Mouse (Mus musculus): ENCODE data around the gene Foxr1. TPM values are rescaled to one million over a fixed set of nuclear protein-coding genes. Genes with fewer than 3 reads are reported as not detected.

Gene Foxr1
- total RNA-seq, 2 experiments from 2014 or later = not detected

Other genes starting within 250 kb of the Foxr1 start
- gene Cbl, start 207.1 kb downstream of the Foxr1 start, total RNA-seq (2015) = 106 and 109 TPM in 2 replicates
- 28.9 and 45.7 TPM in 2 replicates for gene Cbl, start 207.1 kb downstream of the Foxr1 start, total RNA-seq (2017)
- not detected in 2 replicates for gene Ccdc153, start 200.5 kb downstream of the Foxr1 start, total RNA-seq (2015)
- gene Ccdc153, start 200.5 kb downstream of the Foxr1 start, total RNA-seq (2017) = not detected in 2 replicates
- gene Pdzd3, start 189.7 kb downstream of the Foxr1 start, total RNA-seq (2015) = 0.35 and 0.54 TPM in 2 replicates
- not detected in 2 replicates for gene Pdzd3, start 189.7 kb downstream of the Foxr1 start, total RNA-seq (2017)
- gene Nlrx1, start 172.5 kb downstream of the Foxr1 start, total RNA-seq (2015) = 4.1 and 4.7 TPM in 2 replicates
- 3.4 and 8.3 TPM in 2 replicates for gene Nlrx1, start 172.5 kb downstream of the Foxr1 start, total RNA-seq (2017)
- gene Abcg4, start 152.5 kb downstream of the Foxr1 start, total RNA-seq (2015) = 3.9 and 7.4 TPM in 2 replicates
- 1.6 and 2.5 TPM in 2 replicates for gene Abcg4, start 152.5 kb downstream of the Foxr1 start, total RNA-seq (2017)
- 13.4 and 17.6 TPM in 2 replicates for gene Hinfp, start 135.5 kb downstream of the Foxr1 start, total RNA-seq (2015)
- 17.4 and 20.4 TPM in 2 replicates for gene Hinfp, start 135.5 kb downstream of the Foxr1 start, total RNA-seq (2017)
- gene C2cd2l, start 120.9 kb downstream of the Foxr1 start, total RNA-seq (2015) = 3.9 and 13.2 TPM in 2 replicates
- 2.4 and 5.3 TPM in 2 replicates for gene C2cd2l, start 120.9 kb downstream of the Foxr1 start, total RNA-seq (2017)
- gene Dpagt1, start 115.1 kb downstream of the Foxr1 start, total RNA-seq (2015) = 50.3 and 54.8 TPM in 2 replicates
- gene Dpagt1, start 115.1 kb downstream of the Foxr1 start, total RNA-seq (2017) = 18.9 and 21.0 TPM in 2 replicates
- gene H2afx, start 106.4 kb downstream of the Foxr1 start, total RNA-seq (2015) = 109 and 111 TPM in 2 replicates
- 270 and 329 TPM in 2 replicates for gene H2afx, start 106.4 kb downstream of the Foxr1 start, total RNA-seq (2017)
- gene Hmbs, start 96.9 kb downstream of the Foxr1 start, total RNA-seq (2015) = 123 and 124 TPM in 2 replicates
- 46.4 and 55.8 TPM in 2 replicates for gene Hmbs, start 96.9 kb downstream of the Foxr1 start, total RNA-seq (2017)
- gene Vps11, start 79.5 kb downstream of the Foxr1 start, total RNA-seq (2015) = 11.9 and 13.0 TPM in 2 replicates
- 18.7 and 21.3 TPM in 2 replicates for gene Vps11, start 79.5 kb downstream of the Foxr1 start, total RNA-seq (2017)
- 90.9 and 104 TPM in 2 replicates for gene Hyou1, start 61.6 kb downstream of the Foxr1 start, total RNA-seq (2015)
- 172 and 175 TPM in 2 replicates for gene Hyou1, start 61.6 kb downstream of the Foxr1 start, total RNA-seq (2017)
- 28.8 and 30.6 TPM in 2 replicates for gene Slc37a4, start 44.3 kb downstream of the Foxr1 start, total RNA-seq (2015)
- gene Slc37a4, start 44.3 kb downstream of the Foxr1 start, total RNA-seq (2017) = 24.9 and 40.9 TPM in 2 replicates
- gene Rps25, start 34.0 kb downstream of the Foxr1 start, total RNA-seq (2015) = 3,273 and 3,407 TPM in 2 replicates
- 2,047 and 2,155 TPM in 2 replicates for gene Rps25, start 34.0 kb downstream of the Foxr1 start, total RNA-seq (2017)
- 88.4 and 90.5 TPM in 2 replicates for gene Trappc4, start 33.5 kb downstream of the Foxr1 start, total RNA-seq (2015)
- 25.6 and 26.0 TPM in 2 replicates for gene Trappc4, start 33.5 kb downstream of the Foxr1 start, total RNA-seq (2017)
- gene Ccdc84, start 22.6 kb downstream of the Foxr1 start, total RNA-seq (2015) = 28.0 and 33.1 TPM in 2 replicates
- gene Ccdc84, start 22.6 kb downstream of the Foxr1 start, total RNA-seq (2017) = 26.4 and 26.7 TPM in 2 replicates
- gene Upk2, start 13.8 kb upstream of the Foxr1 start, total RNA-seq (2015) = not detected in 2 replicates
- not detected in 2 replicates for gene Upk2, start 13.8 kb upstream of the Foxr1 start, total RNA-seq (2017)
- 4.3 and 4.5 TPM in 2 replicates for gene Bcl9l, start 41.7 kb upstream of the Foxr1 start, total RNA-seq (2015)
- gene Bcl9l, start 41.7 kb upstream of the Foxr1 start, total RNA-seq (2017) = 1.6 and 1.8 TPM in 2 replicates
- gene Cxcr5, start 120.7 kb upstream of the Foxr1 start, total RNA-seq (2015) = not detected in 2 replicates
- not detected in 2 replicates for gene Cxcr5, start 120.7 kb upstream of the Foxr1 start, total RNA-seq (2017)
- 65.0 and 65.9 TPM in 2 replicates for gene Ddx6, start 163.8 kb upstream of the Foxr1 start, total RNA-seq (2015)
- gene Ddx6, start 163.8 kb upstream of the Foxr1 start, total RNA-seq (2017) = 66.6 and 74.4 TPM in 2 replicates
- not detected in 2 replicates for gene Treh, start 232.1 kb upstream of the Foxr1 start, total RNA-seq (2015)
- gene Treh, start 232.1 kb upstream of the Foxr1 start, total RNA-seq (2017) = not detected in 2 replicates

Data from megakaryocyte progenitor cell, adult 5-6 weeks (primary cell).